Mouse (Mus musculus) CH12.LX (cell line): ENCODE data around the gene Foxd3. TPM values are rescaled to one million over a fixed set of nuclear protein-coding genes. Genes with fewer than 3 reads are reported as not detected.

Experiments used
- DNase-seq: peaks from one replicate; pipeline ENCODE4 v3.0.0-alpha.2; 2013; ENCODE audit errors: extremely low read depth
- H3K27ac ChIP-seq: 2 replicates; pipeline ENCODE4 v1.5.1; 2012; ENCODE audit warnings: low read depth, mild to moderate bottlenecking, control low read depth, moderate library complexity; ENCODE audit not compliant: insufficient read depth
- H3K27me3 ChIP-seq: replicated peaks from 2 replicates; pipeline ENCODE3; 2012; ENCODE audit warnings: inconsistent platforms
- H3K36me3 ChIP-seq, 2 experiments: replicated peaks in 1 of 2; 2 replicates each; pipeline versions ENCODE3 to v1.6.1; 2012; ENCODE audit warnings: inconsistent platforms in 1 of 2, low read length in 1 of 2, mild to moderate bottlenecking in 1 of 2, mixed read lengths in 1 of 2, moderate library complexity in 1 of 2; ENCODE audit not compliant: control insufficient read depth in 1 of 2, insufficient read depth in 1 of 2
- H3K4me1 ChIP-seq, 2 experiments: 2 replicates each; pipeline ENCODE4 v1.6.1; 2012; ENCODE audit warnings: inconsistent platforms in 1 of 2, moderate library complexity in 1 of 2; ENCODE audit not compliant: insufficient read depth in 2 of 2, control insufficient read depth in 1 of 2
- H3K4me2 ChIP-seq: 2 replicates; pipeline ENCODE4 v1.6.1; 2012; ENCODE audit warnings: low read depth, mild to moderate bottlenecking, control low read depth; ENCODE audit not compliant: poor library complexity, insufficient read depth, severe bottlenecking
- H3K4me3 ChIP-seq, 3 experiments: fragments of 150-350 bp in 1 of 3; sonication (generic) in 1 of 3; replicated peaks in 1 of 3; 2 replicates each; pipeline versions ENCODE3 to v1.5.1; 2011 to 2012; ENCODE audit warnings: low read depth in 2 of 3, low read length in 2 of 3, mild to moderate bottlenecking in 2 of 3, moderate library complexity in 2 of 3, control low read depth in 1 of 3, improper control_type of control experiment in 1 of 3, inconsistent platforms in 1 of 3, mixed read lengths in 1 of 3; ENCODE audit not compliant: poor library complexity in 1 of 3
- H3K79me2 ChIP-seq: replicated peaks from 2 replicates; pipeline ENCODE4 v1.6.1; 2012; ENCODE audit warnings: mild to moderate bottlenecking, moderate library complexity; ENCODE audit not compliant: control insufficient read depth, poor library complexity, insufficient read depth, severe bottlenecking; ENCODE audit errors: extremely low read depth
- H3K9ac ChIP-seq: 2 replicates; pipeline ENCODE4 v1.6.1; 2012; ENCODE audit warnings: low read depth, mild to moderate bottlenecking, control low read depth, moderate library complexity; ENCODE audit not compliant: insufficient read depth
- H3K9me3 ChIP-seq: replicated peaks from 2 replicates; pipeline ENCODE3; 2012; ENCODE audit warnings: low read length, inconsistent platforms, mixed read lengths
- CHD1 ChIP-seq: IDR thresholded peaks from 2 replicates; pipeline ENCODE4 v1.6.1; 2012; ENCODE audit warnings: low read depth, low read length, improper control_type of control experiment, inconsistent platforms
- ELF1 ChIP-seq: IDR thresholded peaks from 2 replicates; pipeline ENCODE4 v1.6.1; 2014; ENCODE audit warnings: low read depth, mild to moderate bottlenecking, inconsistent platforms, low read length, improper control_type of control experiment
- HCFC1 ChIP-seq: IDR thresholded peaks from 2 replicates; pipeline ENCODE4 v1.6.1; 2012; ENCODE audit warnings: low read depth, mild to moderate bottlenecking, inconsistent platforms, low read length, improper control_type of control experiment
- MAFK ChIP-seq: IDR thresholded peaks from 2 replicates; pipeline ENCODE4 v1.6.1; 2011; ENCODE audit warnings: low read length, improper control_type of control experiment; ENCODE audit not compliant: insufficient replicate concordance
- MAX ChIP-seq: IDR thresholded peaks from 2 replicates; pipeline ENCODE4 v1.6.1; 2011; ENCODE audit warnings: low read length, improper control_type of control experiment
- MEF2A ChIP-seq: IDR thresholded peaks from 2 replicates; pipeline ENCODE4 v1.6.1; 2014; ENCODE audit warnings: low read depth, mild to moderate bottlenecking, inconsistent platforms, low read length, improper control_type of control experiment, borderline replicate concordance
- NELFE ChIP-seq: IDR thresholded peaks from 2 replicates; pipeline ENCODE4 v1.6.1; 2011; ENCODE audit warnings: low read depth, low read length, improper control_type of control experiment
- ZMIZ1 ChIP-seq: IDR thresholded peaks from 2 replicates; pipeline ENCODE4 v1.6.1; 2012; ENCODE audit warnings: low read depth, mild to moderate bottlenecking, inconsistent platforms, low read length, improper control_type of control experiment
- dilution Hi-C: fragments of 300-500 bp; cut with MboI; formaldehyde crosslinking; loops from 2 replicates; pipeline ENCODE4 v1.14.3; 2020; ENCODE audit warnings: low sequenced_read_pairs; ENCODE audit not compliant: extremely low pct_unique_long_range_greater_than_20kb, extremely low pct_ligation_motif_present
- in situ Hi-C: fragments of 300-500 bp; cut with MboI; formaldehyde crosslinking; loops from 3 replicates; pipeline ENCODE4 v1.14.3; 2019; ENCODE audit warnings: low sequenced_read_pairs, low pct_ligation_motif_present, low pct_unique_long_range_greater_than_20kb, mixed read lengths
- polyA plus RNA-seq: library from polyadenylated mRNA; unstranded; fragments of >175 nt; gene quantifications from 2 replicates; pipeline ENCODE4 v1.2.1, GENCODE M21; 2012; ENCODE audit warnings: low read depth; ENCODE audit not compliant: insufficient read length
- total RNA-seq, 2 experiments: library from RNA; depleted of rRNA; stranded (reverse); fragments of 300-350 nt in 1 of 2; fragments of >200 nt in 1 of 2; gene quantifications; 2 replicates each; pipeline ENCODE4 v1.2.3; 2012 to 2014

The Foxd3 gene
- total and polyA plus RNA-seq, 3 experiments, result not detected

DNA sequence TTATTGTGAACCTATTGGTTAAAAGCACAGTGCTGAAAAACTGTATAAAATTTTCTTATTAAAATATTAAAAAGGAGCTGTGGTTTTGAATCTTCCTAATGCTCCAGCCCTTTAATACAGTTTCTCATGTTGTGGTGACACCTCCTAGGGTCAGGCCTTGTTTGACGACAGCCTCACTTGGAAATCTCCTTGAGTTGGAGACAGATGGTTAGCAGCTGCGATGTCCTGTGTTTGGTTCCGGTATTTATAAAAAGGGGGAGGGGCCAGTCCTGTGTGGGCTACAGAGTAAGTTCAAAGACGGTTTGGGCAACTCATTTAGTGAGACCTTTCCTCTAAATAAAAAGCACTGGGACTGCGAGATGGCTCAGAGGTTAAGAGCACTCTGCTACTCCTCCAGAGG is 30.2 kb downstream of the Foxd3 start:
- Histone ChIP-seq H3K27ac (no peak overlapping the region), H3K79me2 (no peaks in the 10 kb centered on the region), H3K4me1 (no peaks in the 10 kb centered on the region), H3K4me3 (no peak overlapping the region), H3K4me2 (no peak overlapping the region), H3K27me3 (no peaks in the 10 kb centered on the region), H3K36me3 (no peaks in the 10 kb centered on the region), H3K9ac (no peak overlapping the region), H3K9me3 (peaks cover 3% of the 10 kb centered on the region)
- TF ChIP-seq NELFE (no peak), MAX (no peak), MAFK (no peak), HCFC1 (no peak), ZMIZ1 (no peak), ELF1 (no peak), MEF2A (no peak), CHD1 (no peak)
- dilution Hi-C loops (no loop called here), in situ Hi-C loops (no loop called here)
- no peak for DNase-seq

Other genes starting within 250 kb of the Foxd3 start
- 20.4 and 22.6 TPM in 2 replicates for gene Alg6, start 59.4 kb downstream of the Foxd3 start, total RNA-seq (2012; rRNA removed)
- gene Alg6, start 59.4 kb downstream of the Foxd3 start, total RNA-seq (2014; rRNA removed), result 30.4 and 33.2 TPM in 2 replicates
- gene Alg6, start 59.4 kb downstream of the Foxd3 start, polyA plus RNA-seq, result 13.7 and 19.1 TPM in 2 replicates
- 14.6 and 17.9 TPM in 2 replicates for gene Efcab7, start 172.9 kb downstream of the Foxd3 start, total RNA-seq (2012; rRNA removed)
- gene Efcab7, start 172.9 kb downstream of the Foxd3 start, total RNA-seq (2014; rRNA removed), result 53.2 and 57.0 TPM in 2 replicates
- 10.6 and 16.8 TPM in 2 replicates for gene Efcab7, start 172.9 kb downstream of the Foxd3 start, polyA plus RNA-seq